Mouse (Mus musculus) lung, postnatal 0 days (tissue): ENCODE data around the gene Ptprh.

Experiments used
- CTCF ChIP-seq: IDR thresholded peaks from 2 replicates; pipeline ENCODE4 v1.5.1; 2016; ENCODE audit warnings: antibody characterized with exemption, mild to moderate bottlenecking
- EP300 ChIP-seq: IDR thresholded peaks from 2 replicates; pipeline ENCODE4 v1.6.1; 2016; ENCODE audit warnings: antibody characterized with exemption, mild to moderate bottlenecking, control low read depth

GRCm38 (mm10) chr7:4518487-4518886, 85.4 kb downstream of the Ptprh start:
- TF ChIP-seq EP300, result no peak
- no peak for TF ChIP-seq CTCF
